Mouse (Mus musculus): ENCODE results near the gene Gm10309. TPM values are rescaled to one million over a fixed set of nuclear protein-coding genes. Genes with fewer than 3 reads are reported as not detected.

Gm10309 gene
- polyA plus RNA-seq, 1 experiment, result not detected

GRCm38 (mm10) chr17:86456512-86456911 lies 48.5 kb downstream of the Gm10309 start:
- no peak for TF ChIP-seq CTCF (IDR thresholded peaks at IDR 0.05; ENCODE audit: extremely low read depth, insufficient read depth, low read length)
- TF ChIP-seq POLR2A (IDR thresholded peaks at IDR 0.05; ENCODE audit: extremely low read depth, insufficient read depth, low read length), result no peak
- no peak overlapping the region for H3K4me3 ChIP-seq (ENCODE audit: insufficient read depth, low read length)
- H3K4me1 ChIP-seq (ENCODE audit: control insufficient read depth, insufficient read depth, low read length), result peaks cover 2% of the 10 kb centered on the region
- H3K27ac ChIP-seq (ENCODE audit: insufficient read depth, low read length), result no peak overlapping the region

- TF ChIP-seq POLR2A (IDR thresholded peaks at IDR 0.05; ENCODE audit: extremely low read depth, insufficient read depth, low read length) (no peak), CTCF (IDR thresholded peaks at IDR 0.05; ENCODE audit: extremely low read depth, insufficient read depth, low read length) (no peak)
- no peak overlapping the region for H3K27ac ChIP-seq (ENCODE audit: insufficient read depth, low read length)
Observed at GRCm38 (mm10) chr17:86454351-86454706, 50.7 kb downstream of the Gm10309 start.

GRCm38 (mm10) chr17:86453673-86454350 lies 51.2 kb downstream of the Gm10309 start:
- Histone ChIP-seq H3K4me1 (ENCODE audit: control insufficient read depth, insufficient read depth, low read length) (peaks cover 2% of the 10 kb centered on the region), H3K4me3 (ENCODE audit: insufficient read depth, low read length) (no peak overlapping the region), H3K27ac (ENCODE audit: insufficient read depth, low read length) (no peak overlapping the region)
- TF ChIP-seq CTCF (IDR thresholded peaks at IDR 0.05; ENCODE audit: extremely low read depth, insufficient read depth, low read length) (no peak), POLR2A (IDR thresholded peaks at IDR 0.05; ENCODE audit: extremely low read depth, insufficient read depth, low read length) (no peak)

More at GRCm38 (mm10) chr17:86454351-86454706, 50.7 kb downstream of the Gm10309 start:
- Histone ChIP-seq H3K4me1 (ENCODE audit: control insufficient read depth, insufficient read depth, low read length) (peaks cover 2% of the 10 kb centered on the region), H3K4me3 (ENCODE audit: insufficient read depth, low read length) (no peak overlapping the region)

GRCm38 (mm10) chr17:86452934-86453333 lies 52.1 kb downstream of the Gm10309 start:
- TF ChIP-seq POLR2A (IDR thresholded peaks at IDR 0.05; ENCODE audit: extremely low read depth, insufficient read depth, low read length), result no peak
- TF ChIP-seq CTCF (IDR thresholded peaks at IDR 0.05; ENCODE audit: extremely low read depth, insufficient read depth, low read length), result no peak
- H3K27ac ChIP-seq (ENCODE audit: insufficient read depth, low read length), result no peak overlapping the region
- H3K4me1 ChIP-seq (ENCODE audit: control insufficient read depth, insufficient read depth, low read length), result no peaks in the 10 kb centered on the region
- no peak overlapping the region for H3K4me3 ChIP-seq (ENCODE audit: insufficient read depth, low read length)

Other genes with a start within 250 kb of the Gm10309 start
- gene Epas1, start 248.5 kb upstream of the Gm10309 start, polyA plus RNA-seq (2012; rRNA removed), result 70.1 and 76.0 TPM in 2 replicates

Data from cortical plate, adult 2 months (tissue).